Mouse (Mus musculus) heart, postnatal 0 days (tissue): Measurements from ENCODE around the gene Palld. TPM values are rescaled to one million over a fixed set of nuclear protein-coding genes. Genes with fewer than 3 reads are reported as not detected.

Source experiments
- ATAC-seq: fragments of 200-750 bp; cut with Nextera tagmentation; 2 replicates; pipeline ENCODE4 v1.8.0; 2017; ENCODE audit warnings: low read depth, moderate number of reproducible peaks, moderate library complexity; ENCODE audit not compliant: insufficient read depth
- DNase-seq: peaks from one replicate; pipeline ENCODE4 v3.0.0-alpha.2; 2016; ENCODE audit warnings: low spot score
- H3K27ac ChIP-seq: fragments of 300-500 bp; sonication (generic); 2 replicates; pipeline ENCODE4 v1.5.1; 2014; ENCODE audit warnings: low read depth, mild to moderate bottlenecking
- H3K27me3 ChIP-seq: fragments of 300-500 bp; sonication (generic); 2 replicates; pipeline ENCODE4 v1.6.1; 2014; ENCODE audit warnings: low read length, mixed read lengths; ENCODE audit not compliant: control insufficient read depth, insufficient read depth
- H3K36me3 ChIP-seq: fragments of 300-500 bp; sonication (generic); replicated peaks from 2 replicates; pipeline ENCODE4 v1.6.1; 2014; ENCODE audit warnings: low read length, mixed read lengths; ENCODE audit not compliant: control insufficient read depth, insufficient read depth
- H3K4me1 ChIP-seq: fragments of 300-500 bp; sonication (generic); 2 replicates; pipeline ENCODE4 v1.6.1; 2014; ENCODE audit warnings: antibody characterized with exemption; ENCODE audit not compliant: control insufficient read depth, insufficient read depth
- H3K4me2 ChIP-seq: fragments of 300-500 bp; sonication (generic); 2 replicates; pipeline ENCODE4 v1.6.1; 2014; ENCODE audit warnings: low read depth, mild to moderate bottlenecking, low read length, moderate library complexity
- H3K4me3 ChIP-seq: fragments of 300-500 bp; sonication (generic); 2 replicates; pipeline ENCODE4 v1.5.1; 2014; ENCODE audit warnings: low read depth, low read length
- H3K9ac ChIP-seq: fragments of 300-500 bp; sonication (generic); replicated peaks from 2 replicates; pipeline ENCODE4 v1.6.1; 2014; ENCODE audit warnings: low read depth, low read length, mixed read lengths
- H3K9me3 ChIP-seq: fragments of 300-500 bp; sonication (generic); replicated peaks from 2 replicates; pipeline ENCODE4 v1.6.1; 2016; ENCODE audit warnings: low read length; ENCODE audit not compliant: control insufficient read depth
- CTCF ChIP-seq: IDR thresholded peaks from 2 replicates; pipeline ENCODE4 v1.5.1; 2016; ENCODE audit warnings: antibody characterized with exemption, control low read depth, low read depth
- EP300 ChIP-seq: IDR thresholded peaks from 2 replicates; pipeline ENCODE4 v1.6.1; 2016; ENCODE audit warnings: antibody characterized with exemption, low read depth
- WGBS: fragments of 180-500 bp; shearing (Covaris S2); extraction: QIAGEN DNeasy Blood & Tissue Kit; methylation state at CpG from one replicate; pipeline ENCODE4 v1.1.7; 2014; 5-methylcytosine and 5-hydroxymethylcytosine counted together
- polyA plus RNA-seq: library from polyadenylated mRNA; unstranded; fragments of >200 nt; fragmentation: Nextera tagmentation; extraction: Ambion mirVana; gene quantifications from 2 replicates; pipeline ENCODE4 v1.2.1, GENCODE M21; 2015
- total RNA-seq: library from RNA; depleted of rRNA; stranded (reverse); fragments of >200 nt; gene quantifications from 2 replicates; pipeline ENCODE4 v1.2.3, GENCODE M21; 2014; ENCODE audit warnings: low replicate concordance

The Palld gene
- total and polyA plus RNA-seq, 2 experiments from 2014 or later = 103 to 127 TPM

DNA sequence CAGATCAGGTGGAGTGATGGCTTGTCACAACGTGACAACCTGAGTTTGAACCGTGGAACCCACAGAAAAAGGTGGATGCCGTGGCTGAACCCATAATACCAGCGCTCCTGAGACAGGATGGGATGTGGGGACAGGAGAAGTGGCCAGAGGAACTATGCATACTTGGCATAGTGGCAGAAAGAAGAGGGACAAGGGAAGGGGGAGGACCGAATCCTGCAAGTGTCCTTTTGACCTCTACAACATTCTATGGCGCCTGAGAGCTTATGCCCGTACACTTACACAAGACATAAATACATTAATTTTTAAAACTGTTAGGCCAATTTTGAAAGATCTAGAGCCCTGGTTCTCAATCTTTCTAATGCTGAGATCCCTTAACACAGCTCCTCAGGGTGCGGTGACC, 168.3 kb downstream of the Palld start:
- no peak overlapping the region for H3K4me3 ChIP-seq
- 59% methylated on average over 8 of the region's 8 CpGs for WGBS
- ATAC-seq (no peak), DNase-seq (no peak)
- peaks cover 16% of the 10 kb centered on the region for H3K4me1 ChIP-seq
- no peak overlapping the region for H3K9ac ChIP-seq
- no peak overlapping the region for H3K4me2 ChIP-seq
- TF ChIP-seq EP300 (no peak), CTCF (no peak)
- no peaks in the 10 kb centered on the region for H3K27me3 ChIP-seq
- no peaks in the 10 kb centered on the region for H3K9me3 ChIP-seq
- H3K36me3 ChIP-seq = no peaks in the 10 kb centered on the region
- peak overlapping the region; percentile 23; the same call in 1 of the 2 replicates for H3K27ac ChIP-seq

DNA sequence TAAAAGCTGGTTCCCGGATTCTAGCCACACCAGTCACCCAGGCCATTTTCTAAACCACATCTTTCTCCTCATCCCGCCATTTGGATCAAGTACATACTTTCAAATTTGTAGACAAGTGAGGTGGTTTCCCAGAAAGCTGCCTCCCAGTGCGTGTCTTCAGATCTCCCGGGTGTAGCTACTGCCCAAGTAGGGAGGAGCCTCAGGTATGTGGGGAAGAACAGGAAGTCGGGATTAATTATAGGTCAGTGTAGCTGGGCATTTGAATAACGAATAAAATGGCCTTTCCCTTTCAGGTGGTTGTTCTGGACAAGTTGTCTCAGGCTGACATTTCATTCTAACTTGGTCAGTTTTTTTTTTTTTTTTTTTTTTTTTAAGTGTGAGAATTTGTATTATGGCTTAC, 170.3 kb downstream of the Palld start:
- no peak overlapping the region for H3K4me3 ChIP-seq
- no peak overlapping the region for H3K4me2 ChIP-seq
- no peak for ATAC-seq
- H3K27me3 ChIP-seq = no peaks in the 10 kb centered on the region
- no peak for DNase-seq
- H3K36me3 ChIP-seq = no peaks in the 10 kb centered on the region
- H3K9me3 ChIP-seq = no peaks in the 10 kb centered on the region
- H3K9ac ChIP-seq = no peak overlapping the region
- 54% methylated on average over 6 of the region's 6 CpGs for WGBS
- no peak overlapping the region for H3K27ac ChIP-seq
- peaks cover 23% of the 10 kb centered on the region for H3K4me1 ChIP-seq
- TF ChIP-seq CTCF (no peak), EP300 (no peak)

DNA sequence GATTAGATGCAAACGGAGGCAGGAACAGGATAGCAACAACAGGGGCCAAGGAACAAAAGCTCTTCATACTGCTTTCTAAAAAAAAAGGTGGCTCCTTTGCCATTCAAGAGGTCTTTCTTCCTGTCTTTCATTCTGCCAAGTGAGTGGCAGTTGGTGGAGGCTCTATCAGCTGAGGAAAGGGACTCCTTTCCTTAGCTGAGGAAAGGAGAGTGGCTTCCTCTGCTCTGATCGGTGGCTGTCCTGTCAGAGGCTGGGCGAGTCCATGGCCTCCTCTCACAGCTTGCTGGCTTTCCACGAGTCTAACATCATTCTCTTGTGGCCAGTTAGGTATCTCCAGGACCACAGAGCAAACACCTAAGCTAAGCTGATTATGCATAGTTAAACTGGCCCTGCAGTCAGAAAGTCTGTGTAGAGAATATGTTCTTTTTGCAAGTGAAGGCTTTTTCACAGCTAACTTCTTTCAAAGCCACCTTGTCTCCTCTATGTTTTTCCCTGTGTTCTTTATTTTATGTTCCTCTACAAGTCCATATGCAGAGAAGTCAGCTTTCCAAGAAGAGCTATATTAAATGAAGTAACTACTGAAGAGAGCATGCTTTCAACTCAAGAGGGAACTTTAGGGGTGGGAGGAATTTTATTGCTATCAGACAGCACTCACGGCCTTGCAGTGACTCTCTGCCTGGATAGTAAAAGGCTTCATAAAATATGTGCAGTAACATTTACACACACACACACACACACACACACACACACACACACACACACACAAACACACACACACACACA, 171.0 kb downstream of the Palld start:
- TF ChIP-seq CTCF (no peak), EP300 (no peak)
- no peaks in the 10 kb centered on the region for H3K27me3 ChIP-seq
- DNase-seq (no peak), ATAC-seq (no peak)
- no peaks in the 10 kb centered on the region for H3K9me3 ChIP-seq
- no peaks in the 10 kb centered on the region for H3K36me3 ChIP-seq
- H3K4me3 ChIP-seq = no peak overlapping the region
- WGBS = 29% methylated on average over 5 of the region's 5 CpGs
- H3K4me2 ChIP-seq = no peak overlapping the region
- peaks cover 27% of the 10 kb centered on the region for H3K4me1 ChIP-seq
- H3K27ac ChIP-seq = peak overlapping the region; percentile 27; the same call in 1 of the 2 replicates
- H3K9ac ChIP-seq = no peak overlapping the region

DNA sequence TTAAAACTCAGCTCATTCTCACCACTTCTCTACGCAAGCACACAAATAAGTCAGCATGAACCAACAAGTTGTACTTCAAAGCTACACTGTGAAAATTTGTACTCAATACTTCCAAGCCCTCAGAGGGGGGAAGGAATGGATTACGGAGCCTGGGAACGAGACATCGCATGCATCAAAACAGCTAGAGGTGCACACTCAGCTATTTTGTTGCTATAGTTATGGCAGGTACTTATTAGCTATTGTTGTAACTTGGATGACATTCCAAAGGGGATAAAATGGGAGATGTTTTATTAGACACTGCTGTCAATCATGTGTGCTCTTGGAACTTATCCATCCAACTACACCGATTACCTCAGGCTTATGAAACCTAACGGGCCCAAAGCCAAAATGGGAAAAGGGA, 171.8 kb downstream of the Palld start:
- ATAC-seq (no peak), DNase-seq (no peak)
- H3K27me3 ChIP-seq = no peaks in the 10 kb centered on the region
- no peak overlapping the region for H3K4me3 ChIP-seq
- H3K27ac ChIP-seq = no peak overlapping the region
- 64% methylated on average over 6 of the region's 6 CpGs for WGBS
- H3K4me1 ChIP-seq = peaks cover 27% of the 10 kb centered on the region
- no peak overlapping the region for H3K9ac ChIP-seq
- H3K4me2 ChIP-seq = no peak overlapping the region
- TF ChIP-seq CTCF = no peak
- no peak for TF ChIP-seq EP300
- no peaks in the 10 kb centered on the region for H3K9me3 ChIP-seq
- no peaks in the 10 kb centered on the region for H3K36me3 ChIP-seq

DNA sequence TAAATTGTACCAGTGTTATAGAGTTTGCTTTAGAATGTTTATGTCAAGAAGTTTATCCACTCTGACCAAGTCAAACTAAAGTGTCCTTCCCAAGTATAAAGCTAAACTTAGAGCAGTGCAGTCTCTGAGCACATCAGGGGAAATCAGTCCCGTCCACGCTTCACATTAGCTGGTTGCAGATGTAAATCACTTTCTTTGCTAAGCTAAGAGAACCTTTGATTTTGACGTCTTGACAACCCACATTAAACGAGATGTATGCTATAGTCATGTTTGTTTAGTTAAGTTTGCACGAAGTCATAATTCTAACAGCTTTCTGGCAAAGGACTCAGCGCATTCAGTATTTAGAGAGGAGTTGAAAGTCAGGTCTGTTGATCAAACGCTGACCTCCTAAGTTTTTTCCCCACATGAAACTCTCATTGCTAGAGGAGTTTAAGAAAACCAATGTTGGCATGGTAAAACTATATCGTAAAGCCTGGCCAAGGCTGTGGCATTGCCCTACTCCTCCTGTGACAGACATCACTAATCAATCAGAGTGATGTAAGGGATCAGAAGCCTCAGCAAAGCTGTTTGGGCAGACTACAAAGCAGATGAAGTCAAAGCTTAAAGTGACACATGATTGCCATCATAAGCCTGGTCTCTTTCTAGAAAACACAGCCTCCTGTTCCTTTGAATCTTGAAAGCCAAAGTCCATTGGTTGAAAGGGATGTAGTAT, 177.0 kb downstream of the Palld start:
- DNase-seq (no peak), ATAC-seq (no peak)
- 78% methylated on average over 8 of the region's 8 CpGs for WGBS
- Histone ChIP-seq H3K27me3 (no peaks in the 10 kb centered on the region), H3K4me2 (no peak overlapping the region), H3K4me1 (peaks cover 10% of the 10 kb centered on the region; the same call in 1 of the 2 replicates), H3K36me3 (no peaks in the 10 kb centered on the region), H3K9me3 (no peaks in the 10 kb centered on the region), H3K4me3 (no peak overlapping the region), H3K27ac (no peak overlapping the region), H3K9ac (no peak overlapping the region)
- no peak for TF ChIP-seq EP300
- TF ChIP-seq CTCF = no peak
